Mouse (Mus musculus) olfactory bulb, adult 2 months (tissue): ENCODE results near the gene Mup7. TPM values are rescaled to one million over a fixed set of nuclear protein-coding genes. Genes with fewer than 3 reads are reported as not detected.
"Not testable (repeated sequence)": the region's sequence is repeated elsewhere in the genome, so short reads cannot be mapped to it uniquely, and the experiment has no call there.

ENCODE experiments used
- H3K27ac ChIP-seq: fragments of 200-500 bp; 2 replicates; pipeline ENCODE4 v1.5.1; 2012; ENCODE audit warnings: low read depth, low read length; ENCODE audit not compliant: insufficient read depth
- H3K4me1 ChIP-seq: fragments of 200-500 bp; 2 replicates; pipeline ENCODE4 v1.6.1; 2012; ENCODE audit warnings: low read length; ENCODE audit not compliant: control insufficient read depth, insufficient read depth
- H3K4me3 ChIP-seq: fragments of 200-500 bp; 2 replicates; pipeline ENCODE4 v1.5.1; 2012; ENCODE audit warnings: mild to moderate bottlenecking, low read depth, low read length, moderate library complexity; ENCODE audit not compliant: insufficient read depth
- WGBS: fragments of 180-500 bp; shearing (Covaris S2); methylation state at CpG from one replicate; pipeline ENCODE4 v1.1.7; 2018; 5-methylcytosine and 5-hydroxymethylcytosine counted together
- polyA plus RNA-seq: library from polyadenylated mRNA; stranded (reverse); fragments of >200 nt; gene quantifications from 2 replicates; pipeline ENCODE4 v1.2.4, GENCODE M21; 2012; ENCODE audit warnings: low replicate concordance; ENCODE audit not compliant: missing spikeins, insufficient read depth, insufficient read length

Mup7 gene
- not detected in 2 replicates for polyA plus RNA-seq

DNA sequence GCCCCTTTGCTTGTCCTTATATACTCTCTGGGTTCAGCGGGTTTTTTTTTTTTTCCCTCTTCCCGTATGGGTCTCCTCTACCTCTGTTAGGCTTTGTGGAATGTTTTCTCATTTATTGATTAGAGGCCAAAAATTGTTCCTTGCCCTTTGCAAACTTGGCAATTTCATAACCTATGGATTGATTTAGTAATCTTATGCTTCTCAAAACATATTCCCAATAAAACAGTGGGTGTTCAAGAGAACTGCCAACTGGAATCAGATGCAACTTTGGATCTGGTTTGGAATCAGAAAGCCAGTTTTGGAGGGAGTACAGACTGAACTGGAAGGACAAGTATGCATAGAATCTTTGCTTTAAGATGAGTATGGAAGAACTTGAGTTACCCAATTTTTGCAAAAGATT lies at the start of gene Mup7:
TSS of gene Mup7 (minus strand) at position 101 of the 400 bp plus-strand sequence.
- WGBS = 78% methylated on average over 2 of the region's 2 CpGs
- H3K4me3 ChIP-seq, H3K27ac ChIP-seq, H3K4me1 ChIP-seq: not testable (repeated sequence)

DNA sequence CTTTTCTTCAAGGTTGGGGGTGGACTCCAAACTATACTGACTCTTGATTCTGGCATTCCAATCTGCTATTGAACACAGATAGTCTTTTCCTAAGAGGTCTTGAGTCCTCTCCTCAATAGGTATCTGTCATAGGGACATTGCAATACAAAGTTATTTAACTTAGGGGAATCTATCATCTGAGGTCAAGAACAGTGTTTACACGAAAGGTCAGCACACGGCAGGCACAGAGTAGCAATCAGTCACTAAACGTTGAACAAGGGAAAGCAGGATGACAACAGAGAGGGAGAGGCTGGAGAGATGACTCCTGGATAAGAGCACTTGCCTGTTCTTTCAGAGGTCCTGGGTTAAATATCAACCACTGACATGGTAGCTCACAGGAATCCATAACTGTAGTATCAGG lies 9.6 kb upstream of the Mup7 start:
- not testable (repeated sequence) for H3K4me1 ChIP-seq, H3K27ac ChIP-seq, H3K4me3 ChIP-seq
- 76% methylated on average over 3 of the region's 3 CpGs for WGBS

DNA sequence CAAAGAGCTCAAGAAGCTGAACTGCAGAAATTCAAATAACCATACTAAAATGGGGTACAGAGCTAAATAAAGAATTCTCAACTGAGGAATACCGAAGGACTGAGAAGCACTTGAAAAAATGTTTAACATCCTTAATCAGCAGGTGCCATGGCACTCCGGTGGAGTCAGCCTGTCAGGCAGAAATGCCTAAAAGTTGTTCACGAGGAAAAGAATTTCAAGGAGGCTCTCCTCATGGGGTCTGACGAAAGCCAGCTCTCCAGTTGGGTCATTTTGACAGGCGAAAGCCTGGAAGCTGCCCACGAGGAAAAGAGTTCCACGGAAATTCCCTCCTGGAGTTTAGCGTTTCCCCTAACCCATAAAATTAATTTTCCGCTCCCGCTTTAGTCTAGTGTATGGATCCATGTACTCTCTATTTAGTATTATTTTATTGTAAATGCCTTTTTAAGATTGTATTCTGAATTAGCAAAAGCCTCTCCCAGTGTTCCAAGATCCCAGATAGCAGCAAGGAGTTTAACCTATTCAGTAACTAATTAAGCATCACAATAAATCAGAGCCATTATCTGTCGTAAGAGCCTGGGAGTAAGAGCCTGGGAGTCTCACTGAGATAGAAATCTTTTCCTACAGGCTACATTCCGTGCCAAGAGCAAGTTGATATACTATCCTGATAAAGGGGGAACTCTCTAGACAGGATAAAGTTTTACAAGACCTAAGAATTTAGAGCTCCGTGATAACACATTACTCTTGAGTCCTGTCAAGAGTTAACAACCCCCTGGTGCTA lies 40.8 kb downstream of the Mup7 start:
- WGBS = 60% methylated on average over 13 of the region's 13 CpGs

DNA sequence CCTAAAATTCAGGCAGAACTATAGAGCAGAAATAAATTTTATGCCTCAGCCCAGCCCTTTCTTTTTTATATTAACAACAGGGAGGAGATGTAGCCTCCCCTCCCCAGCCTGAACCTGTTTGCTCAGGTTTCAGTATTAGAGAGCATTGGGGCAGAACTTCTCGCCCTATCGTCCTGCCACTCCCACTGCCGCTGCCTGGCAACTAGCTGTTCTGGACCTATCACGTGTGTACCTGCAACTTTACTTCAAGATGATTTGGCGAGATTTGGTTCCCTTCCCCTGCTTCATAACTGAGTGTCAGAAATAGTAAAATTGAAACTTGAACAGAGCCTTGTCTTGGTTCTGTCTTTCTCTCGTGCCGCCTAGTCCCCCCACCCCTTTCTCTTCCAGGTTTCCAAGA lies 50.1 kb downstream of the Mup7 start:
- not testable (repeated sequence) for H3K4me1 ChIP-seq, H3K4me3 ChIP-seq, H3K27ac ChIP-seq
- WGBS = 88% methylated on average over 7 of the region's 7 CpGs

More for the DNA sequence above, 40.8 kb downstream of the Mup7 start:
- not testable (repeated sequence) for H3K4me1 ChIP-seq, H3K4me3 ChIP-seq, H3K27ac ChIP-seq

Other genes starting within 250 kb of the Mup7 start
- not detected in 2 replicates for gene Slc46a2, start 155.4 kb downstream of the Mup7 start, polyA plus RNA-seq
- not detected in 2 replicates for gene Mup4, start 109.8 kb downstream of the Mup7 start, polyA plus RNA-seq
- not detected in 2 replicates for gene Mup6, start 106.2 kb downstream of the Mup7 start, polyA plus RNA-seq
- not detected in 2 replicates for gene Mup2, start 83.8 kb upstream of the Mup7 start, polyA plus RNA-seq
- gene Mup8, start 152.1 kb upstream of the Mup7 start, polyA plus RNA-seq = not detected in 2 replicates